Mouse (Mus musculus) heart, embryonic 13.5 days (tissue): ENCODE results near the gene Zfp764. TPM values are rescaled to one million over a fixed set of nuclear protein-coding genes. Genes with fewer than 3 reads are reported as not detected.

Experiments used
- ATAC-seq: fragments of 200-750 bp; cut with Nextera tagmentation; 2 replicates; pipeline ENCODE4 v1.8.0; 2017; ENCODE audit warnings: moderate TSS enrichment; ENCODE audit not compliant: insufficient number of reproducible peaks, low FRiP score, low TSS enrichment; ENCODE audit errors: extremely low read depth
- H3K27ac ChIP-seq: fragments of 300-500 bp; sonication (generic); replicated peaks from 2 replicates; pipeline ENCODE4 v1.5.1; 2015; ENCODE audit warnings: moderate library complexity, mild to moderate bottlenecking, inconsistent platforms
- H3K27me3 ChIP-seq: fragments of 300-500 bp; sonication (generic); replicated peaks from 2 replicates; pipeline ENCODE4 v1.6.1; 2015; ENCODE audit warnings: mild to moderate bottlenecking, inconsistent platforms
- H3K36me3 ChIP-seq: fragments of 300-500 bp; sonication (generic); 2 replicates; pipeline ENCODE4 v1.6.1; 2015; ENCODE audit warnings: mild to moderate bottlenecking, inconsistent platforms
- H3K4me1 ChIP-seq: fragments of 300-500 bp; sonication (generic); 2 replicates; pipeline ENCODE4 v1.6.1; 2015; ENCODE audit warnings: inconsistent platforms
- H3K4me2 ChIP-seq: fragments of 300-500 bp; sonication (generic); 2 replicates; pipeline ENCODE4 v1.6.1; 2015; ENCODE audit warnings: inconsistent platforms, mild to moderate bottlenecking, moderate library complexity
- H3K4me3 ChIP-seq: fragments of 300-500 bp; sonication (generic); 2 replicates; pipeline ENCODE4 v1.5.1; 2015; ENCODE audit warnings: moderate library complexity, mild to moderate bottlenecking, inconsistent platforms
- H3K9ac ChIP-seq: fragments of 300-500 bp; sonication (generic); 2 replicates; pipeline ENCODE4 v1.6.1; 2015; ENCODE audit warnings: inconsistent platforms, mild to moderate bottlenecking, moderate library complexity
- H3K9me3 ChIP-seq: fragments of 300-500 bp; sonication (generic); 2 replicates; pipeline ENCODE4 v1.6.1; 2016; ENCODE audit warnings: inconsistent platforms
- WGBS: fragments of 180-500 bp; shearing (Covaris S2); methylation state at CpG from one replicate; pipeline ENCODE4 v1.1.7; 2015; ENCODE audit warnings: mixed read lengths; 5-methylcytosine and 5-hydroxymethylcytosine counted together
- polyA plus RNA-seq: library from polyadenylated mRNA; unstranded; fragments of >200 nt; fragmentation: Nextera tagmentation; extraction: Ambion mirVana; gene quantifications from 2 replicates; pipeline ENCODE4 v1.2.1, GENCODE M21; 2015

Gene Zfp764
- polyA plus RNA-seq, 1 experiment from 2014 or later: 4.6 TPM

DNA sequence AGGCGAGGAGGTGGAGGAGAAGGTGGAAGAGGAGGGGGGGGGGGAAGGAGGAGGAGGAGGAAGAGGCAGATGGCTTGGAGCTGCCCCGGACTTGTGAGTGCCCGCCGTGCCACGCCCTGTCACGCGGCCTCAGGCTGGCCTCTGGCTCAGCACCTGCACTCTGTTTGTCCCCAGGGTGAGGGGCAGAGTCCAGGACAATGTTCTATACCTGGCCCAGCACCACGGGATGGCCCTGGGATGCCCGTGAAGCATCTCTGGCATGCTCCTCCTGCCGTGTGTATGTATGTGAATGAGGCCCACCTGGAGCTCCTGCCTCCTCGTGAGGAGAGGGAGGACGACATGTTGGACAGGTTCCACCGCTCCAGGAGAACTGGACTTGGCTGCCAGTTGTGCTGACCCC lies 45.2 kb downstream of the Zfp764 start:
- H3K27me3 ChIP-seq: peaks cover 62% of the 10 kb centered on the region
- 53% methylated on average over 12 of the region's 13 CpGs for WGBS
- H3K4me3 ChIP-seq: no peak overlapping the region
- H3K4me2 ChIP-seq: no peak overlapping the region
- H3K9me3 ChIP-seq: no peaks in the 10 kb centered on the region
- H3K27ac ChIP-seq: no peak overlapping the region
- H3K4me1 ChIP-seq: peaks cover 9% of the 10 kb centered on the region
- no peaks in the 10 kb centered on the region for H3K36me3 ChIP-seq
- ATAC-seq: no peak
- no peak overlapping the region for H3K9ac ChIP-seq

DNA sequence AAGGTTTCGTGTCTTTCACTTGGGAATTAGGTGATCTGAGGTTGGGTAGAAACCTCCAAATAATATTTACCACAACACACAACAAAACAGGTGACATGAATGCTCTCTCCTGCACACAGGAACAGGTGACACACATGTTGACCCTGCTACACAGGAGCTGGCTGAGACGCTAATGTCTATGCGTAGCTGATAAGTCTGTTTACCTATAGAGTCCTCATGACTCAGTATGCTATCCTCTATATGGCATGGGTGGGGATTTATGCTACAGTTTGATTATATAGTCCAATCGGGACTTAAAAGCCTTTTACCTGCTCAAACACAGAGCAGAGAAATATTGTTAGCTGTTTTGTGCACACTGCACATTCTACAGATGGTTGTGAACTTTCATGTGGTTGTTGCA lies 46.4 kb downstream of the Zfp764 start:
- no peak overlapping the region for H3K4me2 ChIP-seq
- peaks cover 9% of the 10 kb centered on the region for H3K4me1 ChIP-seq
- H3K27ac ChIP-seq: no peak overlapping the region
- 62% methylated on average over 4 of the region's 4 CpGs for WGBS
- H3K27me3 ChIP-seq: peaks cover 68% of the 10 kb centered on the region
- ATAC-seq: no peak
- no peaks in the 10 kb centered on the region for H3K9me3 ChIP-seq
- H3K4me3 ChIP-seq: no peak overlapping the region
- H3K9ac ChIP-seq: no peak overlapping the region
- H3K36me3 ChIP-seq: no peaks in the 10 kb centered on the region

DNA sequence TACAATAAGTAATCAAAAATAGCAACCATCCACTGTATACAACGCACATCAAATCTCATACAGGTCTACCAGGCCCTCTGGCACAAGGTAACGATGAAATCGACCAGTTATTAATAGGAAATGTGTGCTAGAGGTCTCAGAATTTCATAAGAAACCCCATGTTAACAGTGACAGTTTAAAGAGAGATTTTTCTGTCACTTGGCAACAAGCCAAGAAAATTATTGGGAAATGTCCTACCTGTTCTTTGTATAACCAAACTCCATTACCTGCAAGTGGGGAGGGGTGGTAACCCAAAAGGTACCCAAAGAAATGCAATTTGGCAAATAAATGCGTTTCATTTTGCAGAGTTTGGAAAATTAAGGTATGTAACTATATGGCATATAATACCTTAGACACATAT lies 48.1 kb downstream of the Zfp764 start:
- no peaks in the 10 kb centered on the region for H3K36me3 ChIP-seq
- no peak overlapping the region for H3K9ac ChIP-seq

DNA sequence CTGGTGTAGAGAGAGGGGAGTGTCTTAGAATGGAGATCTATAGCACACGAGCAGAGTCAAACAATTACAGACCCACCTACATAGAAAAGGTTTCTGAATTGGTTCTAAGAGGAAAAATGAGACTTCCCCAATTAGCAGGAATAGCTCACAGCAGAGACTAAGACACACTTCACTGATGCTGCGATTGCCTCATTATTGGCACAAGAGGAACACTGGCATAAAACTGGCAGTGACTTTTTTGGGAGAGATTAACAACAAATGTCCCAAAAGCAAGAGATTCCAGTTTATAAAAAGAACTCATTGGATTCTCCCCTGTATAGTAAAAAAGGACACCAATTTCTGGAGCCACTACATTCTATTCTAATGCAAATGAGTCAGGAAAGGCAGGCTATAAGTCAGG lies 48.8 kb downstream of the Zfp764 start:
- Histone ChIP-seq H3K9ac (no peak overlapping the region), H3K27me3 (peaks cover 55% of the 10 kb centered on the region), H3K4me3 (no peak overlapping the region), H3K27ac (no peak overlapping the region), H3K4me1 (no peaks in the 10 kb centered on the region), H3K9me3 (no peaks in the 10 kb centered on the region), H3K4me2 (no peak overlapping the region), H3K36me3 (no peaks in the 10 kb centered on the region)
- no peak for ATAC-seq
- 59% methylated on average over 2 of the region's 2 CpGs for WGBS

More for the DNA sequence above, 48.1 kb downstream of the Zfp764 start:
- peaks cover 3% of the 10 kb centered on the region for H3K4me1 ChIP-seq
- no peak for ATAC-seq
- no peak overlapping the region for H3K27ac ChIP-seq
- H3K9me3 ChIP-seq: no peaks in the 10 kb centered on the region
- H3K4me2 ChIP-seq: no peak overlapping the region
- H3K27me3 ChIP-seq: peaks cover 58% of the 10 kb centered on the region
- no peak overlapping the region for H3K4me3 ChIP-seq
- WGBS: 54% methylated on average over 4 of the region's 4 CpGs

DNA sequence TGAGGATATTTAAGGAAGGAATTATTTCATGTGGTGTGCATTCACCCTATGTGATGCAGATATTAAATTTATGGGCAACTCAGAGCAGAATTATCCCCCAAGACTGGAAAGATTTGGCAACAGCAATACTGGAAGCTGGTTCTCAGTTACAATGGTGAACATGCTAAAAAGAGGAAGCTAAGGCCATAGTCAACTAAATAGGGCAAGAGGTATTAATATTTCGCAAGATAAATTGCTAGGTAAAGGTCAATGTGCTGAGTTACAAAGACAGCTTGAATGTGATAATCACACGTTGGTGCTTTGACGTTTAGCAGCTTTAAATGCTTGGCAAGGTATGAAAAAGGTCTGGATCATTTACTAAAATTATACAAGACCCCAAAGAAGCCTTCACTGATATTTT lies 50.8 kb downstream of the Zfp764 start:
- H3K9me3 ChIP-seq: no peaks in the 10 kb centered on the region
- no peaks in the 10 kb centered on the region for H3K4me1 ChIP-seq
- no peak for ATAC-seq
- no peak overlapping the region for H3K4me3 ChIP-seq
- no peak overlapping the region for H3K27ac ChIP-seq
- WGBS: 54% methylated on average over 3 of the region's 3 CpGs
- H3K4me2 ChIP-seq: no peak overlapping the region
- no peak overlapping the region for H3K9ac ChIP-seq
- H3K36me3 ChIP-seq: no peaks in the 10 kb centered on the region
- peaks cover 42% of the 10 kb centered on the region for H3K27me3 ChIP-seq

Other genes with a start within 250 kb of the Zfp764 start
- 42.1 TPM in 2 replicates for gene Cd2bp2, start 210.8 kb downstream of the Zfp764 start, polyA plus RNA-seq
- gene Tbc1d10b, start 198.4 kb downstream of the Zfp764 start, polyA plus RNA-seq: 18.0 and 18.2 TPM in 2 replicates
- 17.0 and 24.9 TPM in 2 replicates for gene Mylpf, start 197.9 kb downstream of the Zfp764 start, polyA plus RNA-seq
- 21.4 and 24.1 TPM in 2 replicates for gene Zfp553, start 173.8 kb downstream of the Zfp764 start, polyA plus RNA-seq
- gene Sept1, start 173.7 kb downstream of the Zfp764 start, polyA plus RNA-seq: 23.1 and 23.2 TPM in 2 replicates
- 32.6 and 32.9 TPM in 2 replicates for gene Zfp771, start 162.5 kb downstream of the Zfp764 start, polyA plus RNA-seq
- gene Dctpp1, start 146.1 kb downstream of the Zfp764 start, polyA plus RNA-seq: 161 and 179 TPM in 2 replicates
- 57.1 and 61.6 TPM in 2 replicates for gene Sephs2, start 132.8 kb downstream of the Zfp764 start, polyA plus RNA-seq
- gene Itgal, start 110.6 kb downstream of the Zfp764 start, polyA plus RNA-seq: 0.98 and 1.2 TPM in 2 replicates
- gene Zfp768, start 61.2 kb downstream of the Zfp764 start, polyA plus RNA-seq: 16.5 and 16.6 TPM in 2 replicates
- gene Zfp747, start 30.8 kb downstream of the Zfp764 start, polyA plus RNA-seq: 4.7 and 5.3 TPM in 2 replicates
- gene 9130019O22Rik, start 19.7 kb downstream of the Zfp764 start, polyA plus RNA-seq: 3.6 TPM in 2 replicates
- 4.3 and 4.9 TPM in 2 replicates for gene E430018J23Rik, start 13.2 kb downstream of the Zfp764 start, polyA plus RNA-seq
- 13.5 and 16.3 TPM in 2 replicates for gene Zfp688, start 15.2 kb upstream of the Zfp764 start, polyA plus RNA-seq
- 5.1 and 5.2 TPM in 2 replicates for gene Zfp689, start 42.3 kb upstream of the Zfp764 start, polyA plus RNA-seq
- 27.3 and 27.7 TPM in 2 replicates for gene Prr14, start 52.8 kb upstream of the Zfp764 start, polyA plus RNA-seq
- 7.3 and 7.7 TPM in 2 replicates for gene Fbrs, start 72.4 kb upstream of the Zfp764 start, polyA plus RNA-seq
- gene Srcap, start 105.2 kb upstream of the Zfp764 start, polyA plus RNA-seq: 30.9 and 33.1 TPM in 2 replicates
- gene Gm42715, start 112.8 kb upstream of the Zfp764 start, polyA plus RNA-seq: 9.4 TPM in 2 replicates
- gene Tmem265, start 154.6 kb upstream of the Zfp764 start, polyA plus RNA-seq: 0.47 and 3.5 TPM in 2 replicates
- gene Phkg2, start 166.5 kb upstream of the Zfp764 start, polyA plus RNA-seq: 30.2 and 34.3 TPM in 2 replicates
- gene Ccdc189, start 181.8 kb upstream of the Zfp764 start, polyA plus RNA-seq: 7.8 and 8.4 TPM in 2 replicates
- 25.7 and 26.9 TPM in 2 replicates for gene Rnf40, start 181.9 kb upstream of the Zfp764 start, polyA plus RNA-seq
- 8.4 and 9.5 TPM in 2 replicates for gene Zfp629, start 209.0 kb upstream of the Zfp764 start, polyA plus RNA-seq